In genomic region chr4:47781039-47781438, GRCm38 (mm10) we compare ENCODE assay signal across 26 mouse cellular contexts.
DNase-seq lines count a peak whose midpoint lies in the region; ATAC-seq lines count a peak whose summit lies in the region.
"Had no signal": no experiment of that assay in that cellular context is flagged by ENCODE, and none has a peak within 500 bp of the region (broad histone marks: within the 10 kb centered on the region; RNA-seq: fewer than 3 reads in every experiment).

No protein-coding gene starts in this region.

- DNase-seq in heart, adult 11 months, result peak; percentile 88
- peak; percentile 36 for DNase-seq in 3T3-L1 (ENCODE audit: low read depth, low spot score)
- DNase-seq in MN1 (ENCODE audit: low spot score), result peak; percentile 56
- DNase-seq in brain, adult 2 months (ENCODE audit: low read depth, low spot score), result peak; percentile 55
- no peak for DNase-seq in forebrain, embryonic 11.5 days (ENCODE audit: low spot score)
- DNase-seq in left cerebral cortex, adult 9 months (ENCODE audit: low spot score in 2 of 2), result no peak
- DNase-seq: cerebellum, adult 11-12 months; cerebellum, adult 9-11 months; kidney, adult 11 months; kidney, postnatal 25 days; retina, postnatal 1 day; right cerebral cortex, postnatal 14 days; thymus, postnatal 4 days had no signal

- no peaks in the 10 kb centered on the region for H3K27me3 ChIP-seq in heart, embryonic 11.5 days (ENCODE audit: control insufficient read depth, insufficient read depth, low read length)
- no peaks in the 10 kb centered on the region for H3K27me3 ChIP-seq in forebrain, embryonic 11.5 days (ENCODE audit: control insufficient read depth, insufficient read depth, low read length)
- H3K27me3 ChIP-seq: embryonic facial prominence, embryonic 13.5 days; hindbrain, embryonic 15.5 days; kidney, embryonic 15.5 days; limb, embryonic 13.5 days; lung, embryonic 15.5 days; midbrain, embryonic 13.5 days; neural tube, embryonic 15.5 days had no signal

- H3K9ac ChIP-seq in heart, embryonic 11.5 days (ENCODE audit: low read depth, low read length), result no peak overlapping the region
- no peak overlapping the region for H3K9ac ChIP-seq in forebrain, embryonic 11.5 days (ENCODE audit: low read length)
- H3K9ac ChIP-seq: embryonic facial prominence, embryonic 13.5 days; hindbrain, embryonic 15.5 days; kidney, embryonic 15.5 days; limb, embryonic 13.5 days; lung, embryonic 15.5 days; midbrain, embryonic 13.5 days; neural tube, embryonic 15.5 days had no signal

- H3K4me1 ChIP-seq in heart, embryonic 11.5 days (ENCODE audit: control insufficient read depth, insufficient read depth, low read length), result no peaks in the 10 kb centered on the region
- H3K4me1 ChIP-seq in forebrain, embryonic 11.5 days (replicated peaks; ENCODE audit: control insufficient read depth, insufficient read depth, low read length), result no peaks in the 10 kb centered on the region
- H3K4me1 ChIP-seq: embryonic facial prominence, embryonic 13.5 days; forebrain, embryonic 10.5 days; hindbrain, embryonic 15.5 days; kidney, embryonic 15.5 days; limb, embryonic 13.5 days; lung, embryonic 15.5 days; midbrain, embryonic 13.5 days; neural tube, embryonic 15.5 days had no signal

- no peaks in the 10 kb centered on the region for H3K9me3 ChIP-seq in heart, embryonic 11.5 days (replicated peaks; ENCODE audit: control insufficient read depth, low read length)
- H3K9me3 ChIP-seq in forebrain, embryonic 11.5 days (ENCODE audit: control insufficient read depth, low read length), result no peaks in the 10 kb centered on the region
- H3K9me3 ChIP-seq: embryonic facial prominence, embryonic 13.5 days; forebrain, embryonic 10.5 days; hindbrain, embryonic 15.5 days; kidney, embryonic 15.5 days; limb, embryonic 13.5 days; lung, embryonic 15.5 days; midbrain, embryonic 13.5 days; neural tube, embryonic 15.5 days had no signal

- 79% methylated on average over 4 of the region's 4 CpGs for WGBS in heart, embryonic 11.5 days (ENCODE audit: insufficient replicate concordance)
- WGBS in forebrain, embryonic 11.5 days, result 86% methylated on average over 4 of the region's 4 CpGs

- no peak overlapping the region for H3K4me2 ChIP-seq in heart, embryonic 11.5 days
- no peak overlapping the region for H3K4me2 ChIP-seq in forebrain, embryonic 11.5 days (ENCODE audit: low read depth, low read length, severe bottlenecking)
- H3K4me2 ChIP-seq: embryonic facial prominence, embryonic 13.5 days; hindbrain, embryonic 15.5 days; kidney, embryonic 15.5 days; limb, embryonic 13.5 days; liver, embryonic 11.5 days; lung, embryonic 15.5 days; midbrain, embryonic 13.5 days; neural tube, embryonic 15.5 days had no signal

- no peak for ATAC-seq in heart, embryonic 11.5 days (replicated peaks; ENCODE audit: insufficient number of reproducible peaks, low FRiP score, low TSS enrichment)
- no peak for ATAC-seq in forebrain, embryonic 11.5 days (replicated peaks; ENCODE audit: low FRiP score)
- ATAC-seq: forebrain, embryonic 16.5 days; inflammation-experienced regulatory T-cells, adult 6 months; midbrain, embryonic 13.5 days had no signal

- H3K27ac ChIP-seq in heart, embryonic 11.5 days (ENCODE audit: low read depth, low read length), result no peak overlapping the region
- H3K27ac ChIP-seq in forebrain, embryonic 11.5 days (ENCODE audit: low read depth, low read length), result no peak overlapping the region
- H3K27ac ChIP-seq: embryonic facial prominence, embryonic 13.5 days; forebrain, embryonic 10.5 days; hindbrain, embryonic 15.5 days; kidney, embryonic 15.5 days; left cerebral cortex, adult 2 months; limb, embryonic 13.5 days; lung, embryonic 15.5 days; midbrain, embryonic 13.5 days; neural tube, embryonic 15.5 days had no signal

- no peak overlapping the region for H3K4me3 ChIP-seq in heart, embryonic 11.5 days (ENCODE audit: low read depth, low read length)
- H3K4me3 ChIP-seq in forebrain, embryonic 11.5 days (ENCODE audit: low read depth, low read length), result no peak overlapping the region
- H3K4me3 ChIP-seq: embryonic facial prominence, embryonic 13.5 days; forebrain, embryonic 10.5 days; hindbrain, embryonic 15.5 days; kidney, embryonic 15.5 days; left cerebral cortex, adult 2 months; limb, embryonic 13.5 days; lung, embryonic 15.5 days; midbrain, embryonic 13.5 days; neural tube, embryonic 15.5 days had no signal

- H3K36me3 ChIP-seq in heart, embryonic 11.5 days (ENCODE audit: control insufficient read depth, insufficient read depth, low read length), result no peaks in the 10 kb centered on the region
- no peaks in the 10 kb centered on the region for H3K36me3 ChIP-seq in forebrain, embryonic 11.5 days (ENCODE audit: control insufficient read depth, insufficient read depth, low read length)
- H3K36me3 ChIP-seq: embryonic facial prominence, embryonic 13.5 days; forebrain, embryonic 10.5 days; hindbrain, embryonic 15.5 days; kidney, embryonic 15.5 days; limb, embryonic 13.5 days; lung, embryonic 15.5 days; midbrain, embryonic 13.5 days; neural tube, embryonic 15.5 days had no signal

Comparison
In these comparisons a context has a peak if more than half of its experiments do, and no peak if none do; other contexts are left out.
1. DNase-seq: peak in heart, adult 11 months (single experiment), 3T3-L1 (single experiment), MN1 (single experiment) and brain, adult 2 months (single experiment); none in forebrain, embryonic 11.5 days (single experiment) and left cerebral cortex, adult 9 months (0 of 2).